Mouse (Mus musculus): ENCODE measurements around the gene Gucy1b1.

Gucy1b1 gene

Small RNAs within 50 kb of the gene (microRNA-seq; reads per million reads assigned to microRNA genes)
- gene Mir7010: 0 to 0.25 reads per million in 2 experiments
